ENCODE assay signal across 8 mouse cellular contexts in the genomic region with DNA sequence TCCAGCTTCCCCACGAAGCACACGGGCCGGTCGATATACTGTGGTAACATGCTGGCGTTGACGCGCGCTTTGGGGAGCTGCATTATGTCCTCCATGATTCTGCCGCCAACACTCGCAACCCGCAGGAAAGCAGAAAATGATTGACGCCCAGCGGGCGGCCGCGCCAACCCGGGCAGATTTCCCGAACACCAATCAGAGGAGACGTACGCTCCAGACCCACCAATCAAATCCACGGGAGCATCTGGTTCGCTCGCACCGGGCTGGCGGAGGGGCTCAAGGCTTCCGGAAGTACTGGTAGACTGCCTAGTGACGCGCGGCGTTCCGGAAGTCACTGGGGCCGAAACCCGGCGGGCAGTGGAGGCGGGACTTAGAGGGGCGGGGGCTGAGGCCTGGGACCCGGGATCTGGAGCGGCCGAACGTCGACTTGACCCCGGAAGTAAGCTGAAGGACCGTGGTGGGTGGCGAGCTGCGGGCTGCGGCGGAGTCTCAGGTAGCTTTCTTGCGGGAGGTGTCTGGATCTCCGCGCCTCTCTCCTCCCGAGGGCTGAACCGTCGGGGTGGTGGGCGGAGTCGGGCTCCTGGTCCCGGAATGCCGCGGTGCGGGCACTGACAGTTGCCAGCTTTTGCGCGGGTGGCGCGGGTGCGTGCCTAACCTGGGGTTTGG. TPM values are rescaled to one million over a fixed set of nuclear protein-coding genes. Genes with fewer than 3 reads are reported as not detected.
DNase-seq lines count a peak whose midpoint lies in the region; ATAC-seq lines count a peak whose summit lies in the region.

A gene (minus strand): TSS at position 170 of the 663 bp plus-strand sequence.
A gene (plus strand): TSS at position 285 of the 663 bp plus-strand sequence.
A gene (plus strand): TSS at position 447 of the 663 bp plus-strand sequence.

- DNase-seq in CD4-positive, CD25-positive, alpha-beta regulatory T cell, adult 2 months (ENCODE audit: low read depth, low spot score), result peak; percentile 98
- DNase-seq in fat pad, adult 2 months (ENCODE audit: extremely low read depth, low read depth, low spot score), result peak; percentile 76
- DNase-seq in kidney, postnatal 10 days, result peak; percentile 98
- DNase-seq in natural killer cell, adult 2 months (ENCODE audit: low spot score in 2 of 2), result peak; percentile 96

- H3K4me2 ChIP-seq in heart, embryonic 13.5 days, result peak within 1 kb of the TSS; percentile 97
- peak within 1 kb of the TSS; percentile 88 for H3K4me2 ChIP-seq in liver, embryonic 12.5 days
- peak within 1 kb of the TSS; percentile 95 for H3K4me2 ChIP-seq in stomach, embryonic 15.5 days

- H3K9me3 ChIP-seq in heart, embryonic 13.5 days, result no peaks in the 10 kb centered on the region
- no peaks in the 10 kb centered on the region for H3K9me3 ChIP-seq in liver, embryonic 12.5 days (replicated peaks)
- no peaks in the 10 kb centered on the region for H3K9me3 ChIP-seq in stomach, embryonic 15.5 days

- peak within 1 kb of the TSS; percentile 75 for H3K27ac ChIP-seq in brown adipose tissue, adult 24 weeks (replicated peaks; ENCODE audit: low read depth, low read length)
- peak within 1 kb of the TSS; percentile 81 for H3K27ac ChIP-seq in heart, embryonic 13.5 days (replicated peaks)
- peak within 1 kb of the TSS; percentile 86 for H3K27ac ChIP-seq in liver, embryonic 12.5 days
- H3K27ac ChIP-seq in stomach, embryonic 15.5 days, result peak within 1 kb of the TSS; percentile 80

- WGBS in heart, embryonic 13.5 days, result under 1% methylated on average over 64 of the region's 64 CpGs
- under 1% methylated on average over 64 of the region's 64 CpGs for WGBS in liver, embryonic 12.5 days (ENCODE audit: insufficient replicate concordance)
- under 1% methylated on average over 64 of the region's 64 CpGs for WGBS in stomach, embryonic 15.5 days

- H3K4me3 ChIP-seq in brown adipose tissue, adult 24 weeks (ENCODE audit: insufficient read depth, low read depth, low read length), result peak within 1 kb of the TSS; percentile 93
- peak within 1 kb of the TSS; percentile 82 for H3K4me3 ChIP-seq in heart, embryonic 13.5 days
- H3K4me3 ChIP-seq in liver, embryonic 12.5 days, result peak within 1 kb of the TSS; percentile 88
- peak within 1 kb of the TSS; percentile 83 for H3K4me3 ChIP-seq in stomach, embryonic 15.5 days (replicated peaks)

- peak; percentile 100 for ATAC-seq in heart, embryonic 13.5 days (ENCODE audit: extremely low read depth, insufficient number of reproducible peaks, low FRiP score, low TSS enrichment)
- peak; percentile 100 for ATAC-seq in liver, embryonic 12.5 days
- ATAC-seq in stomach, embryonic 15.5 days (ENCODE audit: insufficient read depth, low FRiP score, low read depth), result peak; percentile 100

- H3K9ac ChIP-seq in heart, embryonic 13.5 days, result peak within 1 kb of the TSS; percentile 89
- peak within 1 kb of the TSS; percentile 84 for H3K9ac ChIP-seq in liver, embryonic 12.5 days
- H3K9ac ChIP-seq in stomach, embryonic 15.5 days, result peak within 1 kb of the TSS; percentile 51

- peaks cover 4% of the 10 kb centered on the region; the same call in 1 of the 2 replicates for H3K4me1 ChIP-seq in brown adipose tissue, adult 24 weeks (ENCODE audit: control insufficient read depth, insufficient read depth, insufficient read length, low read length)
- H3K4me1 ChIP-seq in heart, embryonic 13.5 days, result peaks cover 16% of the 10 kb centered on the region
- peaks cover 20% of the 10 kb centered on the region for H3K4me1 ChIP-seq in liver, embryonic 12.5 days
- H3K4me1 ChIP-seq in stomach, embryonic 15.5 days, result no peaks in the 10 kb centered on the region

- peaks cover 22% of the 10 kb centered on the region for H3K36me3 ChIP-seq in heart, embryonic 13.5 days
- H3K36me3 ChIP-seq in liver, embryonic 12.5 days, result peaks cover 21% of the 10 kb centered on the region
- no peaks in the 10 kb centered on the region for H3K36me3 ChIP-seq in stomach, embryonic 15.5 days

- H3K27me3 ChIP-seq in heart, embryonic 13.5 days (replicated peaks), result no peaks in the 10 kb centered on the region
- no peaks in the 10 kb centered on the region for H3K27me3 ChIP-seq in liver, embryonic 12.5 days (replicated peaks)
- no peaks in the 10 kb centered on the region for H3K27me3 ChIP-seq in stomach, embryonic 15.5 days (replicated peaks)

RNA-seq across cellular contexts. Expression of the first gene that starts in this region (rescaled TPM):
- 66.5 and 93.9 TPM in 2 replicates for polyA plus RNA-seq in brown adipose tissue, adult 24 weeks (2012; ENCODE audit: insufficient read depth, insufficient read length, missing spikeins)
- polyA plus RNA-seq in heart, embryonic 13.5 days (2015; fragmentation: Nextera tagmentation; extraction: Ambion mirVana), result 105 and 112 TPM in 2 replicates
- 144 and 147 TPM in 2 replicates for polyA plus RNA-seq in liver, embryonic 12.5 days (2016; fragmentation: Nextera tagmentation; extraction: Ambion mirVana)
- 153 and 172 TPM in 2 replicates for polyA plus RNA-seq in stomach, embryonic 15.5 days (2015; fragmentation: Nextera tagmentation; extraction: Ambion mirVana)

RNA-seq across cellular contexts. Expression of the second gene that starts in this region (rescaled TPM):
- polyA plus RNA-seq in brown adipose tissue, adult 24 weeks (2012; ENCODE audit: insufficient read depth, insufficient read length, missing spikeins), result 7.5 and 10.2 TPM in 2 replicates
- 23.4 and 25.6 TPM in 2 replicates for polyA plus RNA-seq in heart, embryonic 13.5 days (2015; fragmentation: Nextera tagmentation; extraction: Ambion mirVana)
- polyA plus RNA-seq in liver, embryonic 12.5 days (2016; fragmentation: Nextera tagmentation; extraction: Ambion mirVana), result 17.2 and 17.4 TPM in 2 replicates
- 25.7 and 29.5 TPM in 2 replicates for polyA plus RNA-seq in stomach, embryonic 15.5 days (2015; fragmentation: Nextera tagmentation; extraction: Ambion mirVana)

RNA-seq across cellular contexts. Expression of the third gene that starts in this region (rescaled TPM):
- polyA plus RNA-seq in brown adipose tissue, adult 24 weeks (2012; ENCODE audit: insufficient read depth, insufficient read length, missing spikeins), result 3.9 and 7.6 TPM in 2 replicates
- polyA plus RNA-seq in heart, embryonic 13.5 days (2015; fragmentation: Nextera tagmentation; extraction: Ambion mirVana), result 8.1 and 8.4 TPM in 2 replicates
- polyA plus RNA-seq in liver, embryonic 12.5 days (2016; fragmentation: Nextera tagmentation; extraction: Ambion mirVana), result 1.4 TPM in 2 replicates
- 8.7 and 9.7 TPM in 2 replicates for polyA plus RNA-seq in stomach, embryonic 15.5 days (2015; fragmentation: Nextera tagmentation; extraction: Ambion mirVana)

Comparison
In these comparisons a context has a peak if more than half of its experiments do, and no peak if none do; other contexts are left out.
1. Peak in every context shown above with its lines: DNase-seq, ATAC-seq, H3K4me3 ChIP-seq and H3K27ac ChIP-seq.